Mouse (Mus musculus) thymus, adult 2 months (tissue): Measurements from ENCODE around the gene Dram1. TPM values are rescaled to one million over a fixed set of nuclear protein-coding genes. Genes with fewer than 3 reads are reported as not detected.

Source experiments
- DNase-seq: peaks from one replicate; pipeline ENCODE4 v3.0.0; 2021
- H3K27ac ChIP-seq: fragments of 200-500 bp; 2 replicates; pipeline ENCODE4 v1.5.1; 2012; ENCODE audit warnings: low read length, control low read depth; ENCODE audit not compliant: control insufficient read depth, insufficient read depth
- H3K27me3 ChIP-seq: fragments of 200-500 bp; 2 replicates; pipeline ENCODE4 v1.6.1; 2012; ENCODE audit warnings: mild to moderate bottlenecking, low read length, moderate library complexity, mixed read lengths; ENCODE audit not compliant: control insufficient read depth, insufficient read depth
- H3K36me3 ChIP-seq: fragments of 200-500 bp; 2 replicates; pipeline ENCODE4 v1.6.1; 2012; ENCODE audit warnings: mild to moderate bottlenecking, low read length, moderate library complexity; ENCODE audit not compliant: control insufficient read depth, insufficient read depth
- H3K4me1 ChIP-seq: fragments of 200-500 bp; replicated peaks from 2 replicates; pipeline ENCODE4 v1.6.1; 2012; ENCODE audit warnings: low read length; ENCODE audit not compliant: control insufficient read depth, insufficient read depth
- H3K4me3 ChIP-seq: fragments of 200-500 bp; 2 replicates; pipeline ENCODE4 v1.5.1; 2012; ENCODE audit warnings: mild to moderate bottlenecking, low read length, control low read depth, moderate library complexity; ENCODE audit not compliant: control insufficient read depth, insufficient read depth
- CTCF ChIP-seq: fragments of 200-500 bp; IDR thresholded peaks from 2 replicates; pipeline ENCODE4 v1.5.1; 2012; ENCODE audit warnings: mild to moderate bottlenecking, control low read depth, low read length, moderate library complexity, borderline replicate concordance; ENCODE audit not compliant: control insufficient read depth, poor library complexity, insufficient read depth; ENCODE audit errors: extremely low read depth
- POLR2A ChIP-seq: fragments of 200-500 bp; IDR thresholded peaks from 2 replicates; pipeline ENCODE4 v1.6.1; 2012; ENCODE audit warnings: mild to moderate bottlenecking, low read length, control low read depth, moderate library complexity; ENCODE audit not compliant: control insufficient read depth, poor library complexity, insufficient read depth; ENCODE audit errors: extremely low read depth
- whole genome bisulfite sequencing: fragments of 180-500 bp; shearing (Covaris S2); methylation state at CpG from one replicate; pipeline ENCODE4 v1.1.7; 2018; 5-methylcytosine and 5-hydroxymethylcytosine counted together
- polyA plus RNA-seq: library from polyadenylated mRNA; depleted of rRNA; stranded (reverse); fragments of >200 nt; gene quantifications from 2 replicates; pipeline ENCODE4 v1.2.3, GENCODE M21; 2012

The Dram1 gene
- polyA plus RNA-seq, 1 experiment, result 24.9 TPM

DNA sequence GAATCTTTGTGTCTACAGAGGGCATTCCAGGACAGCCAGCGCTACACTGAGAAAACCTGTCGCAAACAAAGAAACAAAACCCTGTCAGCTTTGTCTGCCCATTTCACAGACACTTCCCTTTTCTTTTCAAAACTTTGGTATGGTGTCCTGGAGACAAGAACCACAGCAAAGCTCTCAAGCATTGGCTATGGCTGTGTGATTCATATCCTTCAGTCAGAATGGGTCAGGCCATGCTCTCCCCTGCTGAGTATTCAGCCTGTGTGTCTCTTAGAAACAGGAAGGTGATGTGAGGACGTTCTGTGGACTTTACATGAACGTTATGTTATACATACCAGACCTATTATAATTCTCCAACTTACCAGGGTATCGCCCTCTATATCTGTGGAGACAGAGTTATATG lies 38.8 kb upstream of the Dram1 start:
- TF ChIP-seq POLR2A (no peak), CTCF (no peak)
- Histone ChIP-seq H3K4me3 (no peak overlapping the region), H3K27ac (no peak overlapping the region), H3K4me1 (peaks cover 19% of the 10 kb centered on the region), H3K27me3 (no peaks in the 10 kb centered on the region), H3K36me3 (peaks cover 16% of the 10 kb centered on the region)
- 63% methylated on average over 5 of the region's 5 CpGs for WGBS
- DNase-seq, result no peak

DNA sequence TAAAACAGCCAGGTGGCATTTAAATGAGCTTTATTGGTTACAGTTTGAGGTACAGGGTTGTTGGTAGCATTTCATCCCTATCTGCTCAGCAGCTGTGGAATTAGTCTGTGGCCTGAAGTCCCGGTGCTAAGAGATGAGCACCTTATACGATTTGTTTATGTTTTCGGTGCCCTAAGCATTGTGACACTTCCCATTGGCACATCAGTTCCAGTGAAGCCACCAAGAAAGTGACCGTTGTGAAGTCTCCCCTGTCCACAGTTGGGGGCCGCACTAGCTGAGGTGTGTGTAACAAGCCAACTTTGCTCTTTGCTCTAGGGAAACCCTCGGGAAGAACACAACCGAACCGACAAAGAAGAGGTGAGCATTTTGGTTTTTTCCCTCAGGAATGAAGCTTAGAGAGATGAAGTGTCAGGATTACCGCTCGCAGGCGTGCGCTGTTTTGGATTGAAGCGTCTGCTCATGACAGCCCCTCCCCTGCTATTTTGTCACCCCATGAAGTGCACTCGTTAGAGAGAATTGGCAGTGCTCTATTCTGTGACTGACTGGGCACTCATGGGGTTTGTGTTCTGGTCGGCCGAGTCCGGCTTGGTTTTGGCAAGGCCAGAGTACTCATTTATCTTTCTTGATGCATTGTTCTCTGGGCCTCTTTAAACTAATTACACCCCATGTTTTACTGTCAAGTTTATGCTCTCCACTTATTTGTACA lies 33.6 kb upstream of the Dram1 start:
- Histone ChIP-seq H3K4me3 (no peak overlapping the region), H3K4me1 (no peaks in the 10 kb centered on the region), H3K36me3 (peaks cover 6% of the 10 kb centered on the region), H3K27ac (no peak overlapping the region), H3K27me3 (no peaks in the 10 kb centered on the region)
- no peak for DNase-seq
- TF ChIP-seq CTCF, result no peak
- TF ChIP-seq POLR2A, result no peak
- WGBS, result 96% methylated on average over 17 of the region's 17 CpGs

DNA sequence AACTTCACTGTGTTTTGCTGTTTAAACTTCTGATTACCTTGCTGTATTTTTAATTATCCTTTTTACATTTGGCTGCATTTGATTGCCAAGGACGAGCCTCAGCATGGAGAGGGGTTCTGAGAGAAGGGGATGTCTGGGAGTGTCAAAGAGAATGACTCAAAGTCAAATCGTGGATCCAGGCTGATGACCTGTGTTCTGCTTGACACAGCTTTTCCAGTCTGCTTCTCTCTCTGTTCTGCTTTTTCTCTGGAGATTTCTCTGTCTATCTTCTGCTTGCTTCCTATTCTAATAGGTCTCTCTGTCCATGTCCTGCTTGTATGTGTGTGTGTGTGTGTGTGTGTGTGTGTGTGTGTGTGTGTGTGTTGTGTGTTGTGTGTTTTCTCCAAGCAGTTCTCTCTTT lies 30.9 kb upstream of the Dram1 start:
- TF ChIP-seq POLR2A, result no peak
- TF ChIP-seq CTCF, result no peak
- no peaks in the 10 kb centered on the region for H3K27me3 ChIP-seq
- 64% methylated on average over 2 of the region's 2 CpGs for WGBS

DNA sequence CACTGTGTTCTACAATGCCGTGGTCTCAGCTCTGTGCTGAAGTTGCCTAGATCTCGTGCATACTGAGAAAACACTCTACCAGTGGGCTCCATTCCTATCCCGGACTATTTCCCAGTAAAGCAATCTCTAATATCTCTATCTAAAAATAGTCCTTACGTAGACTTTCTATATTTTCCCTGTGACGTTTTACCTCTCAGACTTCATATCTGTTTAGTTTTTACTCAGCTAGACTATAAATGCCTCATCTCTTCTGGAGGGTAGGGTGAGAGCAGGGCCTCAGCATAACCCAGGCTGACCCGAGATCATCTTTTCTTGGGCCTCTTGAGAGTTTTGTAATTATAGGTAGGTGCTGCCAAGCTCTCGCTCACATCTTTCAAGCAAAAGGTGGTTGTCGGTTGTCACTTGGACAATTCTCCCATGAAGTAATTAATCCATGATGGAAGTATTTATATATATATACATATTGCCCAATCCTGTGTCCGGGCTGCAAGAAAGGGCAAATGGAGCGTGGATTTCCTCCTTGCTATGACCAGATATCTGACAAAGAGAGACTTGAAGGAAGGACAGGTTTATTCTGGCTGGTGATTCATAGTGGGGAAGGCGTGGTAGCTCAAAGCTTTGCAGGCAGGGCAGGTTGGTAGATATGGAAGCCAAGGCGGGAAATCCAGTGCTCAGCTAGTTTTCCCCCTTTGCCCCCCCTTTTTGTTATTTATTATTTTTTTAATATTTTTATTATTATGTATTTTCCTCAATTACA lies 29.2 kb upstream of the Dram1 start:
- Histone ChIP-seq H3K27me3 (no peaks in the 10 kb centered on the region), H3K36me3 (no peaks in the 10 kb centered on the region), H3K4me1 (no peaks in the 10 kb centered on the region), H3K4me3 (no peak overlapping the region), H3K27ac (no peak overlapping the region)
- 96% methylated on average over 12 of the region's 12 CpGs for WGBS
- TF ChIP-seq POLR2A, result no peak
- no peak for TF ChIP-seq CTCF
- no peak for DNase-seq

More for the DNA sequence above, 30.9 kb upstream of the Dram1 start:
- H3K4me3 ChIP-seq, result no peak overlapping the region
- peaks cover 2% of the 10 kb centered on the region for H3K36me3 ChIP-seq
- DNase-seq, result no peak
- no peaks in the 10 kb centered on the region for H3K4me1 ChIP-seq
- H3K27ac ChIP-seq, result no peak overlapping the region

DNA sequence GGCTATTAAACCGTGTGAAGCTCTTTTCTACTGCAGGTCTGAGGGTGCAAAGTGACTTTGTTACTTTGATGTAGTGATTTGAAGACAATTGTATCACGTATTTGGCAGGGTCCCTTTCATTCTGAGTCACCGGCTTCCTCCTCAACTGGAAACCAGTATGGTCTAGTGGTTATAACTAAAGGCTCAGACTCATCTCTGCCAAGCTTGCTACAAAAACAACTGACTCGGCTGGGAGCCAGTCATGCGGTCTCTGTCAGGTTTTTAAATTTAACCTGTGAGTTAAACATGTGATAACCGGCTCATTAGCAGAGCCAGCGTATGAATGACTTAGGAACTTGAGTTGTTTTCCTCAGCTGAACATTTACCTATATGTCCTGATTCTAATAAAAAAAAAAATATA lies 26.9 kb upstream of the Dram1 start:
- H3K36me3 ChIP-seq, result no peaks in the 10 kb centered on the region
- no peak for DNase-seq
- H3K27ac ChIP-seq, result no peak overlapping the region
- TF ChIP-seq CTCF (no peak), POLR2A (no peak)
- no peaks in the 10 kb centered on the region for H3K4me1 ChIP-seq
- no peaks in the 10 kb centered on the region for H3K27me3 ChIP-seq
- H3K4me3 ChIP-seq, result no peak overlapping the region
- 70% methylated on average over 7 of the region's 7 CpGs for WGBS

DNA sequence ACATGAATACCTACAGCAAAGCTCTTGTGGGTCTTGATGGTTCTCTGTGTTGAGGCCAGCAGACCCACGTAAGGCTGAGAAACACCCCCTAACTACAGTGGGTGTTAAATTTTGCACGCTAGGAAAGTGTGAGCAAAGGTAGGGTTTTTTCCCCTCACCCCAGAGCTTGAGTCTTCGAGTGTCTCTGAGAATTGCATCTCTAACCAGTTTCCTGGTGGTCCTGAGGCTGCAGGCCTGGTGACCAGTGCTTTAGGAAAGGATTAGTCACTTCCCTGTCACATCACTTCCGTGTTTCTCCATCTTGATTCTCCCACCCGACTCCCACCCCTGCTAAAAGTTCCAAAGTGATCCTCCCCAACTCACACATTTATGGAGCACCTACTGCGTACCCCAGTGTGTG lies 25.3 kb upstream of the Dram1 start:
- 85% methylated on average over 6 of the region's 6 CpGs for WGBS
- no peak for TF ChIP-seq CTCF
- no peak for TF ChIP-seq POLR2A
- H3K27me3 ChIP-seq, result no peaks in the 10 kb centered on the region
- no peak overlapping the region for H3K27ac ChIP-seq
- no peak for DNase-seq
- H3K4me1 ChIP-seq, result no peaks in the 10 kb centered on the region
- no peak overlapping the region for H3K4me3 ChIP-seq
- H3K36me3 ChIP-seq, result no peaks in the 10 kb centered on the region

DNA sequence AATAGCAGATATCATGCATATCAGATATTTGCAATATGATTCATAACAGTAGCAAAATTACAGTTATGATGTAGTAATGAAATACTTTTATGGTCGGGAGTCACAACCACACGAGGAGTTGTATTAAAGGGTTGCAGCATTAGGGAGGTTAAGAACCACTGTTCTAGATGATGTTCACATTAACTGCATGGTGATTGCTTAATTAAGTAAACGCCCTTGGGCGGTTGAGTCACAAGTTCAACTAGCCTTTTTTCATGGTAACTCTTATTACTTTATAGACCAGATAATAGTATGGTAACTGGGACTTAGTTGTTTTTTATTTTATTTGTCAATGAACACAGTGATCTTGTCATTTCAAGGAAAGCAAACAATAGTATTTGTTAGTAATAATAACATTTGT lies 24.1 kb upstream of the Dram1 start:
- H3K4me1 ChIP-seq, result no peaks in the 10 kb centered on the region
- DNase-seq, result no peak
- H3K36me3 ChIP-seq, result no peaks in the 10 kb centered on the region
- no peaks in the 10 kb centered on the region for H3K27me3 ChIP-seq
- TF ChIP-seq POLR2A (no peak), CTCF (no peak)
- WGBS, result 95% methylated on average over 4 of the region's 4 CpGs
- H3K4me3 ChIP-seq, result no peak overlapping the region
- no peak overlapping the region for H3K27ac ChIP-seq
